Mouse (Mus musculus) intestine, embryonic 16.5 days (tissue): ENCODE results near the gene Sema4f. TPM values are rescaled to one million over a fixed set of nuclear protein-coding genes. Genes with fewer than 3 reads are reported as not detected.

Source experiments
- ATAC-seq: fragments of 200-750 bp; cut with Nextera tagmentation; 2 replicates; pipeline ENCODE4 v1.8.0; 2017; ENCODE audit warnings: moderate TSS enrichment, moderate library complexity
- H3K27ac ChIP-seq: fragments of 300-500 bp; sonication (generic); 2 replicates; pipeline ENCODE4 v1.5.1; 2014; ENCODE audit warnings: mild to moderate bottlenecking, low read length
- H3K27me3 ChIP-seq: fragments of 300-500 bp; sonication (generic); replicated peaks from 2 replicates; pipeline ENCODE4 v1.6.1; 2014; ENCODE audit warnings: low read length, control low read depth, mixed read lengths; ENCODE audit not compliant: control insufficient read depth, insufficient read depth
- H3K36me3 ChIP-seq: fragments of 300-500 bp; sonication (generic); 2 replicates; pipeline ENCODE4 v1.6.1; 2014; ENCODE audit warnings: low read length, control low read depth; ENCODE audit not compliant: control insufficient read depth, insufficient read depth
- H3K4me1 ChIP-seq: fragments of 300-500 bp; sonication (generic); 2 replicates; pipeline ENCODE4 v1.6.1; 2014; ENCODE audit warnings: low read length, control low read depth, mixed read lengths; ENCODE audit not compliant: control insufficient read depth, insufficient read depth
- H3K4me2 ChIP-seq: fragments of 300-500 bp; sonication (generic); 2 replicates; pipeline ENCODE4 v1.6.1; 2014; ENCODE audit warnings: low read depth, low read length, control low read depth
- H3K4me3 ChIP-seq: fragments of 300-500 bp; sonication (generic); 2 replicates; pipeline ENCODE4 v1.5.1; 2014; ENCODE audit warnings: mild to moderate bottlenecking, low read length
- H3K9ac ChIP-seq: fragments of 300-500 bp; sonication (generic); 2 replicates; pipeline ENCODE4 v1.6.1; 2014; ENCODE audit warnings: low read depth, low read length
- H3K9me3 ChIP-seq: fragments of 300-500 bp; sonication (generic); 2 replicates; pipeline ENCODE4 v1.6.1; 2016; ENCODE audit warnings: low read length, control low read depth; ENCODE audit not compliant: control insufficient read depth
- WGBS: fragments of 180-500 bp; shearing (Covaris S2); extraction: QIAGEN DNeasy Blood & Tissue Kit; methylation state at CpG from one replicate; pipeline ENCODE4 v1.1.7; 2014; 5-methylcytosine and 5-hydroxymethylcytosine counted together
- polyA plus RNA-seq: library from polyadenylated mRNA; unstranded; fragments of >200 nt; fragmentation: Nextera tagmentation; extraction: Ambion mirVana; gene quantifications from 2 replicates; pipeline ENCODE4 v1.2.1, GENCODE M21; 2015

The Sema4f gene
- 1.2 and 1.5 TPM in 2 replicates for polyA plus RNA-seq

DNA sequence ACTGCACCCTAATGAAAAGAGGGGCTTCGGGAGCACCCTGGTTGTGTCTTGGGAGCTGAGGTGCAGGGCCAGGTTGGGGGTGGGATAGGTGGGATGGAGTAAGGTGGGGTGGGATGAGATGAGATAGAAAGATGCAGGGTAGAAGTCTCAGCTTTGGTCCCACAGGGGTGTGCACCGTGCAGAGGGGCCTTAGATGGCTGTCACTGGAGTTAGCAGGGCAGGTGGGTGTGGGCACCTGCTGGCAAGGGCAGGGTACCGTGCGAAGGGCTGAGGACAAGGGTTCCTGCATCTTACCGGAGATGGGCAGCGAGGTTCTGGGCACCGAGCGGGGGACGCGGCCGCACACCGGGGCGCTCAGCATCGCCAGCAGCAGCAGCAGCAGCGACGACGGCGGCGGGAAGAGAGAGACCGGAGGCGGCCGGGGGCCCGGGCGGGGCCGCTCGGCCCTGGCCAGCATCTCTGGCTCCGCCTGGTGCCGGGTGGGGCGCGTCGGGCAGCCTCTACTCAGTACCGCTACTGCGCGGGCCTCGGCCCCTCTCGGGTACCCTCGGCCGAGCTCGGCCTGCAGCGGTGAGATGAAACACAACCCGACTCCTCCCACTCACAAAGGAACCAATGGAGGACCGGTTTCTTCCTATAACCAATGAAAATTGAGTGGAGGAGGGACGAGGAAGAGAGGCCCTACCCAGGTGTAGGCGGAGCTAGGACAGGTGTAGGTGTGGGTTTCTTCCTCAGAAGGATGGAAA is at the start of gene Sema4f:
Gene Sema4f (minus strand): TSS at position 603 of the 746 bp plus-strand sequence.
- Histone ChIP-seq H3K4me2 (peak within 1 kb of the TSS; percentile 84), H3K27me3 (no peaks in the 10 kb centered on the region), H3K4me1 (peaks cover 5% of the 10 kb centered on the region), H3K9ac (peak within 1 kb of the TSS; percentile 65), H3K27ac (no peak within 1 kb of the TSS), H3K4me3 (peak within 1 kb of the TSS; percentile 55), H3K9me3 (no peaks in the 10 kb centered on the region), H3K36me3 (no peaks in the 10 kb centered on the region)
- ATAC-seq: peak; percentile 95
- WGBS: 3% methylated on average over 37 of the region's 44 CpGs

- ATAC-seq: no peak
- Histone ChIP-seq H3K9ac (no peak overlapping the region), H3K36me3 (no peaks in the 10 kb centered on the region), H3K27me3 (no peaks in the 10 kb centered on the region), H3K4me1 (peaks cover 7% of the 10 kb centered on the region; the same call in 1 of the 2 replicates), H3K27ac (no peak overlapping the region), H3K4me2 (no peak overlapping the region), H3K4me3 (no peak overlapping the region), H3K9me3 (no peaks in the 10 kb centered on the region)
- 22% methylated on average over 9 of the region's 9 CpGs for WGBS
These were observed 47.9 kb upstream of the Sema4f start for GRCm38 (mm10) chr6:82987411-82987971.

DNA sequence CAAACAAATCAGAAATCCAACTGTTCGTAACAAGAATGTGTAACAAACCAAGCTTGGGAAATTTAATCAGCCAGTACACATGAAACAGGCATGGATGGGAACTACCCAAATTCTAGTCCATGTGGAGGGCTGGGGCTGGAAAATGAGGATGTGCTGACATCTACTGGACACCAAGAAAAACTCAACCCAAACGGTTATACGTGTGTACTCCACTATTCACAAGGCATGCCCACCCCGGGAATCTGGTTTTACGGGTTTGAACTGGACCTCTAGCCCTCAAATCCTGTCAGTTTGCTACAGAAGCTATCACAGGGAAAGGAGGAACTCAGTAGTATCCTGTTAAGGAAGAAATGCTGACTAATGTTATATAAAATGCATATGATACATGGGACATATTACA is 31.5 kb upstream of the Sema4f start:
- no peak overlapping the region for H3K27ac ChIP-seq
- H3K9ac ChIP-seq: no peak overlapping the region
- no peaks in the 10 kb centered on the region for H3K9me3 ChIP-seq
- H3K36me3 ChIP-seq: no peaks in the 10 kb centered on the region
- H3K4me2 ChIP-seq: no peak overlapping the region
- ATAC-seq: peak; percentile 64; the same call in 1 of the 2 replicates
- 14% methylated on average over 5 of the region's 5 CpGs for WGBS
- no peaks in the 10 kb centered on the region for H3K4me1 ChIP-seq
- no peak overlapping the region for H3K4me3 ChIP-seq
- no peaks in the 10 kb centered on the region for H3K27me3 ChIP-seq

DNA sequence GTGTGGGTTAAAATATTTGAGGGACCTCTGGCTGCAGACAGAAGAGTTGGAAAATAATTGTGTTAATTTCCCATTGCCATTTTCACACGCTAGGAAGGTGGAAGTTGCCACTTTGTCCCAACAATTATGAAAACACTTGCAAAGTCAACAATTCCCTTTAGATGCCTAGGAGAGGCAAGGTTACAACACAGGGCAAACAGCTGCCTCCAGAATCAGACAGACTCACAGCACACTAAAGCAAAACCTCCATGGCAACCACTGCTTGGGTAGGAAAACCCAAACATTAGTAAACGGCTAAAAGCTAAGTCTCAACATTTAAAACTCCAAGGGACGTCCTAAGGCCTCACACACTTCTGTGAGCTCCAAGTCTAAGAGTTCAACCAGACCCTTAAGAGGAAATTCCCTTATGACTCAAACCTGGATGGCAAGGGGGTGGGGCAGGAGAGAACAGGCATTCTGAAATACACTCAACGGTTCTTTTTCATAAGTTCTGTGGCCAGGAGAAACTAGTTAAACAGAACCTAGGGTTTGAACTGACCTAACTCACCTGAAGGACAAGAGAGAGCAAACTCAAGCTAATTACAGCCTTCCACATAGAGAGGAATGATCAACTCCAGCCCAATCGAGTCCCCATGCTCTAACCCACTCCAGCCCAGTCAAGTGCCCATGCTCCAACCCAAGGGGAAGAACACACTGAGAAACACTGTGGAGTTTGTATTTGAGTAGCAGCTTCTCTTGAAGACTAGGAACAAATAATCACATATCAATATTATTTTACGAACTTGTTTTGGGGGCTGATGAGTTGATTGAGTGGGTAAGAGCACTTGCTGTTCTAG is 29.9 kb upstream of the Sema4f start:
- H3K9me3 ChIP-seq: no peaks in the 10 kb centered on the region
- H3K9ac ChIP-seq: no peak overlapping the region
- 65% methylated on average over 6 of the region's 6 CpGs for WGBS
- no peaks in the 10 kb centered on the region for H3K36me3 ChIP-seq
- H3K4me1 ChIP-seq: no peaks in the 10 kb centered on the region
- H3K27ac ChIP-seq: no peak overlapping the region
- H3K4me2 ChIP-seq: no peak overlapping the region
- no peak for ATAC-seq
- H3K4me3 ChIP-seq: no peak overlapping the region
- no peaks in the 10 kb centered on the region for H3K27me3 ChIP-seq

- Histone ChIP-seq H3K9ac (no peak overlapping the region), H3K4me3 (no peak overlapping the region), H3K9me3 (no peaks in the 10 kb centered on the region), H3K27ac (no peak overlapping the region), H3K4me1 (no peaks in the 10 kb centered on the region), H3K36me3 (no peaks in the 10 kb centered on the region), H3K4me2 (no peak overlapping the region), H3K27me3 (no peaks in the 10 kb centered on the region)
- no peak for ATAC-seq
- 46% methylated on average over 1 of the region's 1 CpGs for WGBS
These were observed 22.1 kb upstream of the Sema4f start for GRCm38 (mm10) chr6:82961664-82962063.

GRCm38 (mm10) chr6:82956553-82957251 is 17.1 kb upstream of the Sema4f start:
- no peaks in the 10 kb centered on the region for H3K27me3 ChIP-seq
- H3K27ac ChIP-seq: 0 out of 2 replicates have a peak overlapping the region, but pooled peaks have one; percentile 21
- 0 out of 2 replicates have a peak, but pooled peaks cover 2% of the 10 kb centered on the region for H3K4me1 ChIP-seq
- no peaks in the 10 kb centered on the region for H3K9me3 ChIP-seq
- 46% methylated on average over 4 of the region's 4 CpGs for WGBS
- H3K4me3 ChIP-seq: no peak overlapping the region
- H3K36me3 ChIP-seq: no peaks in the 10 kb centered on the region
- H3K4me2 ChIP-seq: no peak overlapping the region
- ATAC-seq: peak; percentile 58
- H3K9ac ChIP-seq: no peak overlapping the region

DNA sequence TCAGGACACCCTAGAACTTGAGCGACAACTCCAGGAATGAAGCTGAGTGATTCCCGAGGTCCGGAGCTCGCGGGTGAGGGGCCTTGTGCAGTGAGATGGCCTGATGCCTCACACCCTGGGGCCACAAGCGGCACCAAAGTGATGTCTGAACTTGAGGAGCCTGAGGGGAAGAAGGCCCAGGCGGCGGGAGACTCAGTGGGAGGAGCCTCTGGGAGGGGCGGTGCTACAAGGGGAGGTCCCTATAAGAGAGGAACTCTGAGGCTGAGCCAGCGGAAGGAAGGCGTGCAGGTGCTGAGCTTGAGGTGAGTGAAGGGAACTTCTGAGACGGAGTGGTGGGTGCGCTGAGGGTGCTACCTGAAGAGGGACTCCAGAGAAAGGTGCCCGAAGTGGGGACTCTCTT is 7.1 kb upstream of the Sema4f start, which contains the start of gene M1ap:
Gene M1ap (plus strand): TSS at position 252 of the 400 bp plus-strand sequence.
- no peak within 1 kb of the TSS for H3K27ac ChIP-seq
- 75% methylated on average over 14 of the region's 14 CpGs for WGBS
- H3K36me3 ChIP-seq: no peaks in the 10 kb centered on the region
- no peak within 1 kb of the TSS for H3K4me3 ChIP-seq
- no peak within 1 kb of the TSS for H3K4me2 ChIP-seq
- H3K27me3 ChIP-seq: no peaks in the 10 kb centered on the region
- no peak within 1 kb of the TSS for H3K9ac ChIP-seq
- ATAC-seq: no peak
- H3K9me3 ChIP-seq: no peaks in the 10 kb centered on the region
- H3K4me1 ChIP-seq: no peaks in the 10 kb centered on the region

GRCm38 (mm10) chr6:82945750-82946149 is 6.2 kb upstream of the Sema4f start:
- Histone ChIP-seq H3K9ac (no peak overlapping the region), H3K27ac (no peak overlapping the region), H3K4me3 (no peak overlapping the region), H3K4me2 (no peak overlapping the region), H3K4me1 (no peaks in the 10 kb centered on the region), H3K27me3 (no peaks in the 10 kb centered on the region), H3K9me3 (no peaks in the 10 kb centered on the region), H3K36me3 (no peaks in the 10 kb centered on the region)
- 50% methylated on average over 6 of the region's 6 CpGs for WGBS
- ATAC-seq: no peak

DNA sequence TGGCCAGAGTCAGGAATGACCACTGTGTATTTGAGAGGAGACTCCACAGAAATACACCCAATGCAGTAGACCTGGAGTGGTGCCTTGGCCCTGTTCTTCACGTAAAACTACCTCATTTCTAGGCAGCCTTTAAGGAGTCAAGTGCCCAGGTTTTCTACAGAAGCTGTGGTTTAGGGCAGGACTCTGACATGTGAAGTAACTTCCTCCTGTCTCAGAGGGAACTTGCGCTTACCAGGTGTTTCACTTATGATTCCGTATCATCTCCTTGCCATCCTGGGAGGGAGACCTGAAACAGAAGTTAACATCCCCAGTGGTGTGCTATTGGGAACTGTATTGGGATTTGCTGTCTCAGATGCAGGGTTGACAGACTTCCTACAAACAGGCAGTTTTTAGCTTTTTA is 1.2 kb upstream of the Sema4f start:
- H3K27me3 ChIP-seq: no peaks in the 10 kb centered on the region
- H3K4me3 ChIP-seq: no peak overlapping the region
- H3K4me2 ChIP-seq: no peak overlapping the region
- no peaks in the 10 kb centered on the region for H3K36me3 ChIP-seq
- H3K9ac ChIP-seq: no peak overlapping the region
- ATAC-seq: no peak
- WGBS: 83% methylated on average over 3 of the region's 3 CpGs
- H3K27ac ChIP-seq: no peak overlapping the region
- H3K4me1 ChIP-seq: peaks cover 5% of the 10 kb centered on the region
- H3K9me3 ChIP-seq: no peaks in the 10 kb centered on the region
